Mouse (Mus musculus) G1E-ER4 (cell line): Measurements from ENCODE around the gene Sds. TPM values are rescaled to one million over a fixed set of nuclear protein-coding genes. Genes with fewer than 3 reads are reported as not detected.

Experiments
- GATA1 ChIP-seq: IDR thresholded peaks from one replicate; pipeline ENCODE4 v1.8.0; 2012; ENCODE audit warnings: low read length, inconsistent platforms
- polyA plus RNA-seq: library from polyadenylated mRNA; stranded (reverse); fragments of >175 nt; gene quantifications from 2 replicates; pipeline ENCODE4 v1.2.3, GENCODE M21; 2012

Sds gene
- polyA plus RNA-seq, 1 experiment = not detected

GRCm38 (mm10) chr5:120467026-120467425, 9.3 kb upstream of the Sds start:
- TF ChIP-seq GATA1 = no peak

GRCm38 (mm10) chr5:120468336-120468735, 8.0 kb upstream of the Sds start:
- no peak for TF ChIP-seq GATA1

GRCm38 (mm10) chr5:120468830-120469229, 7.5 kb upstream of the Sds start:
- TF ChIP-seq GATA1 = no peak

GRCm38 (mm10) chr5:120471538-120471937, 4.8 kb upstream of the Sds start:
- no peak for TF ChIP-seq GATA1

GRCm38 (mm10) chr5:120472770-120473169, 3.6 kb upstream of the Sds start, which contains the start of gene Sdsl:
Gene Sdsl, minus strand, starts transcription at chr5:120472810.
- TF ChIP-seq GATA1 = no peak

- no peak for TF ChIP-seq GATA1
These were observed 3.0 kb upstream of the Sds start for GRCm38 (mm10) chr5:120473361-120473760.

- no peak for TF ChIP-seq GATA1
These were observed 465 bp upstream of the Sds start for GRCm38 (mm10) chr5:120475861-120476260.

GRCm38 (mm10) chr5:120477993-120478392, 1.7 kb downstream of the Sds start:
- TF ChIP-seq GATA1 = no peak

- no peak for TF ChIP-seq GATA1
These were observed 3.2 kb downstream of the Sds start for GRCm38 (mm10) chr5:120479538-120479937.

GRCm38 (mm10) chr5:120481205-120481604, 4.9 kb downstream of the Sds start:
- no peak for TF ChIP-seq GATA1

GRCm38 (mm10) chr5:120483399-120483798, 7.1 kb downstream of the Sds start:
- no peak for TF ChIP-seq GATA1

GRCm38 (mm10) chr5:120487844-120488243, 11.5 kb downstream of the Sds start:
- TF ChIP-seq GATA1 = no peak

- TF ChIP-seq GATA1 = no peak
These were observed 14.4 kb downstream of the Sds start for GRCm38 (mm10) chr5:120490679-120491192.

- no peak for TF ChIP-seq GATA1
These were observed 16.1 kb downstream of the Sds start for GRCm38 (mm10) chr5:120492437-120492836.

- TF ChIP-seq GATA1 = no peak
These were observed 17.1 kb downstream of the Sds start for GRCm38 (mm10) chr5:120493440-120493839.

- TF ChIP-seq GATA1 = no peak
These were observed 17.6 kb downstream of the Sds start for GRCm38 (mm10) chr5:120493873-120494395.

- TF ChIP-seq GATA1 = no peak
These were observed 18.9 kb downstream of the Sds start for GRCm38 (mm10) chr5:120495064-120495702.
